Mouse (Mus musculus): ENCODE measurements around the gene Atp8b2.

GRCm38 (mm10) chr3:89987822-89988221 is 24.5 kb upstream of the Atp8b2 start:
- TF ChIP-seq CTCF (IDR thresholded peaks at IDR 0.05; ENCODE audit: control insufficient read depth, insufficient read depth, low read length): no peak
- no peak for TF ChIP-seq POLR2A (IDR thresholded peaks at IDR 0.05; ENCODE audit: borderline replicate concordance, control insufficient read depth, low read depth, low read length)
